Mouse (Mus musculus) embryonic facial prominence, embryonic 14.5 days (tissue): ENCODE measurements around the gene Zfp788. TPM values are rescaled to one million over a fixed set of nuclear protein-coding genes. Genes with fewer than 3 reads are reported as not detected.
"Not testable (repeated sequence)": the region's sequence is repeated elsewhere in the genome, so short reads cannot be mapped to it uniquely, and the experiment has no call there.

Source experiments
- ATAC-seq: fragments of 200-750 bp; cut with Nextera tagmentation; 2 replicates; pipeline ENCODE4 v1.8.0; 2017; ENCODE audit warnings: low read depth, moderate number of reproducible peaks, moderate TSS enrichment
- DNase-seq: peaks from one replicate; pipeline ENCODE4 v3.0.0-alpha.2; 2015; ENCODE audit warnings: low spot score
- H3K27ac ChIP-seq: fragments of 300-500 bp; sonication (generic); replicated peaks from 2 replicates; pipeline ENCODE4 v1.5.1; 2014; ENCODE audit warnings: low read depth, mild to moderate bottlenecking, low read length, moderate library complexity
- H3K27me3 ChIP-seq: fragments of 300-500 bp; sonication (generic); replicated peaks from 2 replicates; pipeline ENCODE4 v1.6.1; 2014; ENCODE audit warnings: low read length; ENCODE audit not compliant: control insufficient read depth, insufficient read depth
- H3K36me3 ChIP-seq: fragments of 300-500 bp; sonication (generic); 2 replicates; pipeline ENCODE4 v1.6.1; 2014; ENCODE audit warnings: low read length, mixed read lengths; ENCODE audit not compliant: control insufficient read depth, insufficient read depth
- H3K4me1 ChIP-seq: fragments of 300-500 bp; sonication (generic); 2 replicates; pipeline ENCODE4 v1.6.1; 2014; ENCODE audit warnings: antibody characterized with exemption, low read length; ENCODE audit not compliant: control insufficient read depth, insufficient read depth
- H3K4me2 ChIP-seq: fragments of 300-500 bp; sonication (generic); 2 replicates; pipeline ENCODE4 v1.6.1; 2014; ENCODE audit warnings: low read depth, mild to moderate bottlenecking, low read length, moderate library complexity, mixed read lengths
- H3K4me3 ChIP-seq: fragments of 300-500 bp; sonication (generic); 2 replicates; pipeline ENCODE4 v1.5.1; 2014; ENCODE audit warnings: low read depth, mild to moderate bottlenecking, low read length
- H3K9ac ChIP-seq: fragments of 300-500 bp; sonication (generic); 2 replicates; pipeline ENCODE4 v1.6.1; 2014; ENCODE audit warnings: low read depth, mild to moderate bottlenecking, low read length, moderate library complexity, mixed read lengths
- H3K9me3 ChIP-seq: fragments of 300-500 bp; sonication (generic); 2 replicates; pipeline ENCODE4 v1.6.1; 2016; ENCODE audit warnings: low read length; ENCODE audit not compliant: control insufficient read depth
- WGBS: fragments of 180-500 bp; shearing (Covaris S2); extraction: QIAGEN DNeasy Blood & Tissue Kit; methylation state at CpG from one replicate; pipeline ENCODE4 v1.1.7; 2014; 5-methylcytosine and 5-hydroxymethylcytosine counted together
- polyA plus RNA-seq: library from polyadenylated mRNA; unstranded; fragments of >200 nt; fragmentation: Nextera tagmentation; extraction: Ambion mirVana; gene quantifications from 2 replicates; pipeline ENCODE4 v1.2.1, GENCODE M21; 2014

The Zfp788 gene
- polyA plus RNA-seq, 1 experiment from 2014 or later, result 13.8 TPM

GRCm38 (mm10) chr7:41633221-41633984 is 400 bp downstream of the Zfp788 start:
- Histone ChIP-seq H3K27me3 (no peaks in the 10 kb centered on the region), H3K27ac (peak overlapping the region; percentile 91), H3K9me3 (peaks cover 13% of the 10 kb centered on the region), H3K4me1 (peaks cover 4% of the 10 kb centered on the region; the same call in 1 of the 2 replicates), H3K4me3 (peak overlapping the region; percentile 48), H3K36me3 (peaks cover 37% of the 10 kb centered on the region), H3K9ac (peak overlapping the region; percentile 66), H3K4me2 (peak overlapping the region; percentile 68)
- ATAC-seq (peak; percentile 97), DNase-seq (peak; percentile 98)
- under 1% methylated on average over 21 of the region's 26 CpGs for WGBS

GRCm38 (mm10) chr7:41674326-41674725 is 41.3 kb downstream of the Zfp788 start:
- H3K4me2 ChIP-seq, H3K9ac ChIP-seq, H3K9me3 ChIP-seq, H3K36me3 ChIP-seq, DNase-seq, ATAC-seq, H3K27ac ChIP-seq, H3K4me3 ChIP-seq, H3K27me3 ChIP-seq, H3K4me1 ChIP-seq: not testable (repeated sequence)
- WGBS, result 57% methylated on average over 1 of the region's 1 CpGs

Other genes with a start within 250 kb of the Zfp788 start
- gene AI987944, start 239.8 kb upstream of the Zfp788 start, polyA plus RNA-seq, result 11.6 and 13.7 TPM in 2 replicates
- 0.26 and 0.28 TPM in 2 replicates for gene Vmn2r57, start 184.5 kb upstream of the Zfp788 start, polyA plus RNA-seq
- 0.07 and 0.09 TPM in 2 replicates for gene Gm20449, start 133.8 kb upstream of the Zfp788 start, polyA plus RNA-seq
- gene AW146154, start 133.3 kb upstream of the Zfp788 start, polyA plus RNA-seq, result 6.8 and 7.8 TPM in 2 replicates
- gene Gm6871, start 59.5 kb upstream of the Zfp788 start, polyA plus RNA-seq, result not detected in 2 replicates
- gene 2610021A01Rik, start 34.0 kb upstream of the Zfp788 start, polyA plus RNA-seq, result 12.6 and 12.8 TPM in 2 replicates
- not detected in 2 replicates for gene Vmn2r58, start 239.5 kb downstream of the Zfp788 start, polyA plus RNA-seq